Comparison of ENCODE assay signal across 26 mouse cellular contexts in the genomic region with DNA sequence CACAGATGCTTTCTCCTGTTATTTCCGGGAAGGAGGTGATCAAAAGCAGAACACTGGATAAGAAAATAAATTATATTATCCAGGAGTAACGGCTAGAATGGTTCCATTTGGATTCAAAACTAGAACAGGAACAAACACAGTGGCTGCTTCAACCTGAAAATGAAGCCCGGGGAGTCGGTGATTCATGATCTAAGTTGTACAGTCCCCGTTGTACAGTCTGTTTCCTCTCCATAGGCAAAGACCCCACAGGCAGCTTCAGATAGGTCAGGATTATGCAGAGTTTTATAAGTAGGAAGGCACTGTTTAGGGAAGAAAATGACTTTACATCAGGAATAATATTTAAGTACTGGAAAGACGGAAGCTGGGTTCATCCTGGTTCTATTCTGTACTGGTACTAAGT. TPM values are rescaled to one million over a fixed set of nuclear protein-coding genes. Genes with fewer than 3 reads are reported as not detected.
DNase-seq lines count a peak whose midpoint lies in the region; ATAC-seq and TF ChIP-seq lines count a peak whose summit lies in the region.
"Had no signal": no experiment of that assay in that cellular context is flagged by ENCODE, and none has a peak within 500 bp of the region (broad histone marks: within the 10 kb centered on the region; RNA-seq: fewer than 3 reads in every experiment).

No protein-coding gene starts in this region.

- peaks cover 13% of the 10 kb centered on the region for H3K36me3 ChIP-seq in heart, postnatal 0 days (replicated peaks; ENCODE audit: control insufficient read depth, insufficient read depth, low read length)
- no peaks in the 10 kb centered on the region for H3K36me3 ChIP-seq in limb, embryonic 11.5 days (ENCODE audit: control insufficient read depth, insufficient read depth, low read length)
- 0 out of 2 replicates have a peak, but pooled peaks cover 4% of the 10 kb centered on the region for H3K36me3 ChIP-seq in limb, embryonic 10.5 days
- H3K36me3 ChIP-seq: embryonic facial prominence, embryonic 12.5 days; forebrain, embryonic 12.5 days; forebrain, embryonic 15.5 days; hindbrain, embryonic 12.5 days had no signal

- H3K9ac ChIP-seq in heart, postnatal 0 days (replicated peaks; ENCODE audit: low read depth, low read length) = no peak overlapping the region
- no peak overlapping the region for H3K9ac ChIP-seq in limb, embryonic 11.5 days (ENCODE audit: low read length)
- H3K9ac ChIP-seq: embryonic facial prominence, embryonic 12.5 days; forebrain, embryonic 12.5 days; forebrain, embryonic 15.5 days; heart, embryonic 12.5 days; heart, embryonic 15.5 days; hindbrain, embryonic 12.5 days; hindbrain, embryonic 15.5 days had no signal

- H3K27ac ChIP-seq in heart, postnatal 0 days (ENCODE audit: low read depth) = no peak overlapping the region
- H3K27ac ChIP-seq in limb, embryonic 11.5 days (replicated peaks; ENCODE audit: low read depth, low read length) = no peak overlapping the region
- H3K27ac ChIP-seq in limb, embryonic 10.5 days = no peak overlapping the region
- peak overlapping the region; percentile 25; the same call in 1 of the 2 replicates for H3K27ac ChIP-seq in brown adipose tissue, adult 24 weeks (replicated peaks; ENCODE audit: low read depth, low read length)
- H3K27ac ChIP-seq: embryonic facial prominence, embryonic 12.5 days; forebrain, embryonic 12.5 days; forebrain, embryonic 15.5 days; heart, embryonic 15.5 days; hindbrain, embryonic 12.5 days; hindbrain, embryonic 15.5 days had no signal

- TF ChIP-seq CTCF in heart, postnatal 0 days (IDR thresholded peaks at IDR 0.05; ENCODE audit: low read depth) = no peak

- no peak for TF ChIP-seq EP300 in heart, postnatal 0 days (IDR thresholded peaks at IDR 0.05; ENCODE audit: low read depth)

- intact Hi-C loops in heart, postnatal 10 days (cut with DNase I) = no loop called here

- no peaks in the 10 kb centered on the region for H3K9me3 ChIP-seq in heart, postnatal 0 days (replicated peaks; ENCODE audit: control insufficient read depth, low read length)
- H3K9me3 ChIP-seq in limb, embryonic 11.5 days (ENCODE audit: control insufficient read depth, low read length) = no peaks in the 10 kb centered on the region
- H3K9me3 ChIP-seq in limb, embryonic 10.5 days (replicated peaks) = no peaks in the 10 kb centered on the region
- H3K9me3 ChIP-seq: embryonic facial prominence, embryonic 12.5 days; forebrain, embryonic 12.5 days; forebrain, embryonic 15.5 days; heart, embryonic 15.5 days; hindbrain, embryonic 12.5 days; hindbrain, embryonic 15.5 days had no signal

- peak; percentile 45 for ATAC-seq in frontal cortex, adult (ENCODE audit: low TSS enrichment)
- no peak for ATAC-seq in heart, postnatal 0 days (ENCODE audit: insufficient read depth, low read depth)
- no peak for ATAC-seq in limb, embryonic 11.5 days (ENCODE audit: insufficient number of reproducible peaks, low FRiP score, low TSS enrichment, low read depth)
- ATAC-seq: forebrain, embryonic 15.5 days had no signal

- H3K4me3 ChIP-seq in heart, postnatal 0 days (ENCODE audit: low read depth, low read length) = no peak overlapping the region
- no peak overlapping the region for H3K4me3 ChIP-seq in limb, embryonic 11.5 days (ENCODE audit: low read depth, low read length)
- H3K4me3 ChIP-seq in limb, embryonic 10.5 days = no peak overlapping the region
- H3K4me3 ChIP-seq in brown adipose tissue, adult 24 weeks (ENCODE audit: insufficient read depth, low read depth, low read length) = no peak overlapping the region; the same call in 1 of the 2 replicates
- H3K4me3 ChIP-seq: embryonic facial prominence, embryonic 12.5 days; erythroblast, embryonic 14.5 days; forebrain, embryonic 12.5 days; forebrain, embryonic 15.5 days; heart, embryonic 12.5 days; heart, embryonic 15.5 days; hindbrain, embryonic 12.5 days; hindbrain, embryonic 15.5 days had no signal

- no peaks in the 10 kb centered on the region for H3K27me3 ChIP-seq in heart, postnatal 0 days (ENCODE audit: control insufficient read depth, insufficient read depth, low read length)
- no peaks in the 10 kb centered on the region for H3K27me3 ChIP-seq in limb, embryonic 11.5 days (ENCODE audit: control insufficient read depth, insufficient read depth, low read length)
- H3K27me3 ChIP-seq in limb, embryonic 10.5 days (ENCODE audit: low read depth, poor library complexity, severe bottlenecking) = no peaks in the 10 kb centered on the region
- H3K27me3 ChIP-seq: embryonic facial prominence, embryonic 12.5 days; forebrain, embryonic 12.5 days; forebrain, embryonic 15.5 days; heart, embryonic 12.5 days; heart, embryonic 15.5 days; hindbrain, embryonic 12.5 days; hindbrain, embryonic 15.5 days had no signal

- no peak for DNase-seq in frontal cortex, postnatal 14 days (ENCODE audit: low spot score in 2 of 2)
- DNase-seq in heart, postnatal 0 days (ENCODE audit: low spot score) = no peak
- DNase-seq in heart, postnatal 10 days = no peak
- DNase-seq in limb, embryonic 11.5 days (ENCODE audit: low spot score) = peak; percentile 21
- no peak for DNase-seq in limb, embryonic 10.5 days (ENCODE audit: low spot score)
- DNase-seq in urinary bladder, postnatal 25 days (ENCODE audit: low spot score) = no peak
- DNase-seq: adrenal gland, adult 2 months; adrenal gland, postnatal 14 days; B cell, adult 2 months; cerebellum, adult 11-12 months; cerebellum, adult 8-10 months; cerebellum, postnatal 10 days; cerebellum, postnatal 36 days; embryo, embryonic 11 days; gastrocnemius, postnatal 36 days; kidney, adult 18-20 months had no signal

- 72% methylated on average over 6 of the region's 6 CpGs for WGBS in heart, postnatal 0 days
- 63% methylated on average over 6 of the region's 6 CpGs for WGBS in limb, embryonic 11.5 days
- WGBS in limb, embryonic 10.5 days = 76% methylated on average over 6 of the region's 6 CpGs

- peaks cover 40% of the 10 kb centered on the region for H3K4me1 ChIP-seq in heart, postnatal 0 days (ENCODE audit: control insufficient read depth, insufficient read depth)
- peaks cover 2% of the 10 kb centered on the region; the same call in 1 of the 2 replicates for H3K4me1 ChIP-seq in limb, embryonic 11.5 days (ENCODE audit: control insufficient read depth, insufficient read depth, low read length)
- H3K4me1 ChIP-seq in limb, embryonic 10.5 days = peaks cover 20% of the 10 kb centered on the region
- H3K4me1 ChIP-seq in brown adipose tissue, adult 24 weeks (ENCODE audit: control insufficient read depth, insufficient read depth, insufficient read length, low read length) = peaks cover 23% of the 10 kb centered on the region
- H3K4me1 ChIP-seq: embryonic facial prominence, embryonic 12.5 days; forebrain, embryonic 15.5 days; hindbrain, embryonic 12.5 days had no signal

- H3K4me2 ChIP-seq in heart, postnatal 0 days (ENCODE audit: low read depth, low read length) = peak overlapping the region; percentile 19; the same call in 1 of the 2 replicates
- no peak overlapping the region for H3K4me2 ChIP-seq in limb, embryonic 11.5 days (ENCODE audit: low read depth, severe bottlenecking)
- H3K4me2 ChIP-seq: embryonic facial prominence, embryonic 12.5 days; forebrain, embryonic 12.5 days; forebrain, embryonic 15.5 days; heart, embryonic 12.5 days; heart, embryonic 15.5 days; hindbrain, embryonic 12.5 days; hindbrain, embryonic 15.5 days had no signal

RNA-seq across cellular contexts. Expression of a gene that starts 19.2 kb away (rescaled TPM):
- total RNA-seq in heart, postnatal 0 days (2014; rRNA removed; ENCODE audit: low replicate concordance) = 191 and 217 TPM in 2 replicates
- 96.2 and 109 TPM in 2 replicates for polyA plus RNA-seq in heart, postnatal 0 days (2015; fragmentation: Nextera tagmentation; extraction: Ambion mirVana)
- total RNA-seq in heart, postnatal 10 days (2021) = 100 to 1,000 TPM; 187 to 196 TPM
- polyA plus RNA-seq in limb, embryonic 11.5 days (2014; fragmentation: Nextera tagmentation; extraction: Ambion mirVana) = 15.4 and 19.0 TPM in 2 replicates
- polyA plus RNA-seq in limb, embryonic 10.5 days (2016; fragmentation: Nextera tagmentation; extraction: Ambion mirVana) = 13.4 and 13.5 TPM in 2 replicates
- polyA plus RNA-seq in brown adipose tissue, adult 24 weeks (2012; ENCODE audit: insufficient read depth, insufficient read length, missing spikeins) = 26.8 and 52.5 TPM in 2 replicates
- polyA plus RNA-seq: erythroblast, embryonic 14.5 days had no signal
